Comparison of ENCODE assay signal across 8 mouse cellular contexts in the genomic region with DNA sequence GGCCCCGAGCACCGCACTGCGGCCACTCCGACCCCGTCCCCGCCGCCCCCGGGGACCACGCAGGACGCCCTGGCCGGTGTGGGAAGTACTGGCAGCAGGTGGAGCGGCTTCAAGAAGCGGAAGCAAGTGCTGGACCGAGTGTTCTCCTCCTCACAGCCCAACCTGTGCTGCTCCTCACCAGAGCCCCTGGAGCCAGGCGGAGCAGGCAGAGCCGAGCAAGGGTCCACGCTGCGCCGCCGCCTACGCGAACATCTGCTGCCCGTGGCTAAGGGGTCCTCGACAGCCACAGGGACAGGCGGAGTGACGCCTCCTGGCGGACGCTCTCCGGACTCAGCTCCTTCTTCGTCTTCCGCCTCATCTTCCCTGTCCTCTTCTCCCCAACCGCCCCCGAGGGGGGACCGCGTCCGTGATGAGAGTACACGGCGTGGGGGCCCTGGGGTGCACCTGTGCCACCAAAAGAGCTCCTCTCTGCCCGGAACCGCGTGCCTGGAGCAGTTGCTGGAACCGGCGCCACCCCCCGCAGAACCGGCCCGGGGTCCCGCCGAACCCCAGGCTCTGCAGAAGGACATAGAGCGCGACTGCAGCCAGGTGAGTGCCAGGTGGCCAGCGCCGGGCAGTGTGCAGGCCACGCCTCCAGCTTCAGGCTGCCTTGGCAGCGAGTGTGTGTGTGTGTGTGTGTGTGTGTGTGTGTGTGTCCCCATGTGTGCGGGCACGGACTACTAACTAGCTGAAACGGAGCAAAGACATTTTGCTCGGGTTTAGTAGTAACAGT. TPM values are rescaled to one million over a fixed set of nuclear protein-coding genes. Genes with fewer than 3 reads are reported as not detected.
DNase-seq lines count a peak whose midpoint lies in the region; ATAC-seq and TF ChIP-seq lines count a peak whose summit lies in the region.

No protein-coding gene starts in this region.

- peak overlapping the region; percentile 74 for H3K4me3 ChIP-seq in embryonic facial prominence, embryonic 10.5 days
- peak overlapping the region; percentile 44 for H3K4me3 ChIP-seq in kidney, adult 2 months (ENCODE audit: insufficient read depth, low read depth, low read length)
- peak overlapping the region; percentile 57 for H3K4me3 ChIP-seq in limb, embryonic 13.5 days
- peak overlapping the region; percentile 63 for H3K4me3 ChIP-seq in midbrain, embryonic 11.5 days (ENCODE audit: low read depth, low read length)

- 1% methylated on average over 57 of the region's 58 CpGs for WGBS in embryonic facial prominence, embryonic 10.5 days
- WGBS in kidney, adult 2 months: 2% methylated on average over 58 of the region's 58 CpGs
- 2% methylated on average over 55 of the region's 58 CpGs for WGBS in limb, embryonic 13.5 days
- WGBS in midbrain, embryonic 11.5 days: 2% methylated on average over 56 of the region's 58 CpGs

- ATAC-seq in limb, embryonic 13.5 days (ENCODE audit: low FRiP score, low read depth): peak; percentile 88
- ATAC-seq in midbrain, embryonic 11.5 days (ENCODE audit: low FRiP score): peak; percentile 93

- H3K4me2 ChIP-seq in limb, embryonic 13.5 days (replicated peaks): peak overlapping the region; percentile 98
- peak overlapping the region; percentile 93 for H3K4me2 ChIP-seq in midbrain, embryonic 11.5 days

- H3K9ac ChIP-seq in limb, embryonic 13.5 days: peak overlapping the region; percentile 63
- peak overlapping the region; percentile 75 for H3K9ac ChIP-seq in midbrain, embryonic 11.5 days (ENCODE audit: low read length)

- peaks cover 58% of the 10 kb centered on the region for H3K27me3 ChIP-seq in embryonic facial prominence, embryonic 10.5 days (replicated peaks; ENCODE audit: low read depth, poor library complexity, severe bottlenecking)
- H3K27me3 ChIP-seq in kidney, adult 2 months (replicated peaks; ENCODE audit: control insufficient read depth, insufficient read depth, low read length): peaks cover 1% of the 10 kb centered on the region
- H3K27me3 ChIP-seq in limb, embryonic 13.5 days: peaks cover 54% of the 10 kb centered on the region
- peaks cover 8% of the 10 kb centered on the region; the same call in 1 of the 2 replicates for H3K27me3 ChIP-seq in midbrain, embryonic 11.5 days (ENCODE audit: control insufficient read depth, insufficient read depth, low read length)

- DNase-seq in heart, adult 11 months: peak; percentile 94
- no peak for DNase-seq in heart, adult 8-10 months (ENCODE audit: low spot score)
- peak; percentile 75 for DNase-seq in embryonic facial prominence, embryonic 10.5 days (ENCODE audit: low spot score)
- DNase-seq in heart, adult 9 months (ENCODE audit: low spot score in 2 of 2): peak; percentile 25 to 33
- DNase-seq in kidney, adult 2 months: peak; percentile 38
- no peak for DNase-seq in midbrain, embryonic 11.5 days (ENCODE audit: low spot score, missing footprints)
- DNase-seq in spleen, postnatal 10 days (ENCODE audit: low spot score in 2 of 2): peak; percentile 9 to 32

- H3K4me1 ChIP-seq in embryonic facial prominence, embryonic 10.5 days: peaks cover 18% of the 10 kb centered on the region
- H3K4me1 ChIP-seq in kidney, adult 2 months (ENCODE audit: control insufficient read depth, insufficient read depth, low read length): no peaks in the 10 kb centered on the region
- H3K4me1 ChIP-seq in limb, embryonic 13.5 days: peaks cover 14% of the 10 kb centered on the region
- H3K4me1 ChIP-seq in midbrain, embryonic 11.5 days (ENCODE audit: control insufficient read depth, insufficient read depth, low read length): peaks cover 2% of the 10 kb centered on the region

- no peak for TF ChIP-seq CTCF in kidney, adult 2 months (conservative IDR thresholded peaks at IDR 0.05; ENCODE audit: insufficient read depth, insufficient read length, low read depth, low read length)

- H3K36me3 ChIP-seq in embryonic facial prominence, embryonic 10.5 days (replicated peaks): no peaks in the 10 kb centered on the region
- no peaks in the 10 kb centered on the region for H3K36me3 ChIP-seq in kidney, adult 2 months (ENCODE audit: control insufficient read depth, insufficient read depth, low read length)
- H3K36me3 ChIP-seq in limb, embryonic 13.5 days: no peaks in the 10 kb centered on the region
- no peaks in the 10 kb centered on the region for H3K36me3 ChIP-seq in midbrain, embryonic 11.5 days (ENCODE audit: control insufficient read depth, insufficient read depth, low read length)

- H3K27ac ChIP-seq in embryonic facial prominence, embryonic 10.5 days (replicated peaks): peak overlapping the region; percentile 70
- H3K27ac ChIP-seq in kidney, adult 2 months (ENCODE audit: insufficient read depth, low read depth, low read length): no peak overlapping the region
- no peak overlapping the region for H3K27ac ChIP-seq in limb, embryonic 13.5 days
- no peak overlapping the region for H3K27ac ChIP-seq in midbrain, embryonic 11.5 days (ENCODE audit: low read depth, low read length)

- TF ChIP-seq POLR2A in kidney, adult 2 months (IDR thresholded peaks at IDR 0.05; ENCODE audit: low read depth, low read length): no peak

- no peaks in the 10 kb centered on the region for H3K9me3 ChIP-seq in embryonic facial prominence, embryonic 10.5 days
- no peaks in the 10 kb centered on the region for H3K9me3 ChIP-seq in limb, embryonic 13.5 days
- no peaks in the 10 kb centered on the region for H3K9me3 ChIP-seq in midbrain, embryonic 11.5 days (ENCODE audit: control insufficient read depth, low read length)

RNA-seq across cellular contexts. Expression of a gene that starts 0.5 kb away (rescaled TPM):
- total RNA-seq in heart, adult 8-10 months (2022): 1 to 10 TPM; 2.7 to 3.3 (median 2.8) TPM
- polyA plus RNA-seq in embryonic facial prominence, embryonic 10.5 days (2016; fragmentation: Nextera tagmentation; extraction: Ambion mirVana): 0.88 and 1.4 TPM in 2 replicates
- polyA plus RNA-seq in kidney, adult 2 months (2012; rRNA removed): 0.14 and 0.30 TPM in 2 replicates
- polyA plus RNA-seq in limb, embryonic 13.5 days (2015; fragmentation: Nextera tagmentation; extraction: Ambion mirVana): 0.41 and 0.46 TPM in 2 replicates
- polyA plus RNA-seq in midbrain, embryonic 11.5 days (2014; fragmentation: Nextera tagmentation; extraction: Ambion mirVana): 4.1 and 7.3 TPM in 2 replicates

Comparison
In these comparisons a context has a peak if more than half of its experiments do, and no peak if none do; other contexts are left out.
1. DNase-seq: peak in heart, adult 11 months (single experiment), embryonic facial prominence, embryonic 10.5 days (single experiment), heart, adult 9 months (2 of 2), kidney, adult 2 months (single experiment) and spleen, postnatal 10 days (2 of 2); none in heart, adult 8-10 months (single experiment) and midbrain, embryonic 11.5 days (single experiment).
2. Peak in every context shown above with its lines, with median percentiles within 50 percentile points of each other: H3K4me3 ChIP-seq.